In the genomic region with DNA sequence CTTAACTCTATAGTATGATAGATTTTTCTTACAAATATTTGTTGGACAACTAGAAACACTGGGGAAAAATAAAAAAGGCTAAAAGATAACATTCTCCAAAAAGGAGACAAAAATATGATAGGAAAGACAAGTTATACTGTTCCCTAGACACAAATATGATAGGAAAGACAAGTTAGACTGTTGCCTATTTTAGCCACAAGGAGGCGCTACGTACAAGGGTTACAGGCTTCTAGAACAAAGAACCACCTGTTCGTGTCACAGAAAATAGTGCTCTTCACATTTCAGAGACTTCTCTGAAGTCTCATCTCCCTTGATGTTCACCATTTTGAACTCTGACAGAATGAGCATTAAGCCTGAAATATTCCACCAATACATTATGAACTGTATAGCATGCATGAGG, we compare ENCODE assay signal across 9 mouse cellular contexts. TPM values are rescaled to one million over a fixed set of nuclear protein-coding genes. Genes with fewer than 3 reads are reported as not detected.
DNase-seq lines count a peak whose midpoint lies in the region; ATAC-seq and TF ChIP-seq lines count a peak whose summit lies in the region.
"Had no signal": no experiment of that assay in that cellular context is flagged by ENCODE, and none has a peak within 500 bp of the region (broad histone marks: within the 10 kb centered on the region; RNA-seq: fewer than 3 reads in every experiment).

No protein-coding gene starts in this region.

- peak; percentile 65; the same call in 1 of the 2 replicates for ATAC-seq in megakaryocyte-erythroid progenitor cell, adult 5-6 weeks (replicated peaks; ENCODE audit: low FRiP score, low TSS enrichment, poor library complexity, severe bottlenecking)

- peak; percentile 49 for DNase-seq in gastrocnemius, adult 18-20 months (ENCODE audit: low spot score)
- no peak for DNase-seq in gastrocnemius, postnatal 36 days
- peak; percentile 15 to 52 for DNase-seq in urinary bladder, postnatal 36 days (ENCODE audit: low spot score in 2 of 2)
- DNase-seq in urinary bladder, adult 2 months (ENCODE audit: low spot score): no peak
- peak; percentile 49 to 70 for DNase-seq in cerebellum, postnatal 4 days (ENCODE audit: low spot score in 2 of 2)
- DNase-seq in layer of hippocampus, adult 2 months (ENCODE audit: low spot score in 2 of 2): peak; percentile 55 to 80
- DNase-seq in testis, postnatal 14 days (ENCODE audit: low spot score): peak; percentile 51

- peak; percentile 88 for TF ChIP-seq CTCF in layer of hippocampus, adult 2 months (conservative IDR thresholded peaks at IDR 0.05)

- no peak overlapping the region for H3K4me3 ChIP-seq in layer of hippocampus, adult 2 months
- H3K4me3 ChIP-seq: lung, embryonic 15.5 days had no signal

- intact Hi-C loops in gastrocnemius, postnatal 36 days (cut with DNase I): loop anchor here (2.0 kb wide), 1 partner anchor 253 kb away; a partner anchor contains a TSS

- no peak overlapping the region for H3K27ac ChIP-seq in layer of hippocampus, adult 2 months
- H3K27ac ChIP-seq: lung, embryonic 15.5 days had no signal

RNA-seq across cellular contexts. Expression of a gene that starts 53.6 kb away (rescaled TPM):
- not detected for total RNA-seq in gastrocnemius, adult 18-20 months (2021)
- not detected for total RNA-seq in gastrocnemius, postnatal 36 days (2021)
- 2.8 and 4.0 TPM in 2 replicates for polyA plus RNA-seq in urinary bladder, adult 2 months (2012; rRNA removed)
- under 1 TPM; 0.39 to 0.41 TPM for total RNA-seq in layer of hippocampus, adult 2 months (2021)
- total RNA-seq in megakaryocyte-erythroid progenitor cell, adult 5-6 weeks (2014; fragmentation: Nextera tagmentation): not detected in 2 replicates
- total RNA-seq in megakaryocyte-erythroid progenitor cell, adult 5-6 weeks (2017): not detected in 2 replicates
- polyA plus RNA-seq: lung, embryonic 15.5 days had no signal

RNA-seq across cellular contexts. Expression of a gene that starts 59.0 kb away (rescaled TPM):
- total RNA-seq in gastrocnemius, adult 18-20 months (2021): 10 to 100 TPM; 21.4 to 27.4 TPM
- 10 to 100 TPM; 16.4 to 21.1 TPM for total RNA-seq in gastrocnemius, postnatal 36 days (2021)
- 58.3 and 61.1 TPM in 2 replicates for polyA plus RNA-seq in urinary bladder, adult 2 months (2012; rRNA removed)
- total RNA-seq in layer of hippocampus, adult 2 months (2021): 100 to 1,000 TPM in 1 of 2 experiments, 10 to 100 TPM in 1; 91.6 to 102 TPM
- total RNA-seq in megakaryocyte-erythroid progenitor cell, adult 5-6 weeks (2014; fragmentation: Nextera tagmentation): 101 and 115 TPM in 2 replicates
- 218 and 222 TPM in 2 replicates for total RNA-seq in megakaryocyte-erythroid progenitor cell, adult 5-6 weeks (2017)

Comparison
In these comparisons a context has a peak if more than half of its experiments do, and no peak if none do; other contexts are left out.
1. DNase-seq: peak in gastrocnemius, adult 18-20 months (single experiment), urinary bladder, postnatal 36 days (2 of 2), cerebellum, postnatal 4 days (2 of 2), layer of hippocampus, adult 2 months (2 of 2) and testis, postnatal 14 days (single experiment); none in gastrocnemius, postnatal 36 days (0 of 2) and urinary bladder, adult 2 months (single experiment).